Mouse (Mus musculus) midbrain, embryonic 16.5 days (tissue): ENCODE results near the gene Dnajb2. TPM values are rescaled to one million over a fixed set of nuclear protein-coding genes. Genes with fewer than 3 reads are reported as not detected.

Source experiments
- ATAC-seq: fragments of 200-750 bp; cut with Nextera tagmentation; 2 replicates; pipeline ENCODE4 v1.8.0; 2017; ENCODE audit warnings: moderate TSS enrichment
- H3K27ac ChIP-seq: fragments of 300-500 bp; sonication (generic); 2 replicates; pipeline ENCODE4 v1.5.1; 2014; ENCODE audit warnings: mild to moderate bottlenecking, low read length, mixed read lengths
- H3K27me3 ChIP-seq: fragments of 300-500 bp; sonication (generic); 2 replicates; pipeline ENCODE4 v1.6.1; 2014; ENCODE audit warnings: low read depth, low read length, mixed read lengths; ENCODE audit not compliant: control insufficient read depth, insufficient read depth
- H3K36me3 ChIP-seq: fragments of 300-500 bp; sonication (generic); 2 replicates; pipeline ENCODE4 v1.6.1; 2014; ENCODE audit warnings: mild to moderate bottlenecking, low read length, moderate library complexity, mixed read lengths; ENCODE audit not compliant: control insufficient read depth, insufficient read depth
- H3K4me1 ChIP-seq: fragments of 300-500 bp; sonication (generic); 2 replicates; pipeline ENCODE4 v1.6.1; 2014; ENCODE audit warnings: mild to moderate bottlenecking, low read length, mixed read lengths; ENCODE audit not compliant: control insufficient read depth, insufficient read depth
- H3K4me2 ChIP-seq: fragments of 300-500 bp; sonication (generic); 2 replicates; pipeline ENCODE4 v1.6.1; 2014; ENCODE audit warnings: mild to moderate bottlenecking, low read length, mixed read lengths
- H3K4me3 ChIP-seq: fragments of 300-500 bp; sonication (generic); 2 replicates; pipeline ENCODE4 v1.5.1; 2014; ENCODE audit warnings: low read depth, mild to moderate bottlenecking, low read length, moderate library complexity, mixed read lengths
- H3K9ac ChIP-seq: fragments of 300-500 bp; sonication (generic); 2 replicates; pipeline ENCODE4 v1.6.1; 2014; ENCODE audit warnings: low read depth, low read length, mixed read lengths
- H3K9me3 ChIP-seq: fragments of 300-500 bp; sonication (generic); replicated peaks from 2 replicates; pipeline ENCODE4 v1.6.1; 2014; ENCODE audit warnings: mild to moderate bottlenecking, low read length, mixed read lengths; ENCODE audit not compliant: control insufficient read depth, poor library complexity, severe bottlenecking
- WGBS: fragments of 180-500 bp; shearing (Covaris S2); extraction: QIAGEN DNeasy Blood & Tissue Kit; methylation state at CpG from one replicate; pipeline ENCODE4 v1.1.7; 2014; 5-methylcytosine and 5-hydroxymethylcytosine counted together
- polyA plus RNA-seq: library from polyadenylated mRNA; unstranded; fragments of >200 nt; fragmentation: Nextera tagmentation; extraction: Ambion mirVana; gene quantifications from 2 replicates; pipeline ENCODE4 v1.2.1, GENCODE M21; 2015

Dnajb2 gene
- polyA plus RNA-seq, result 79.4 and 84.3 TPM in 2 replicates

DNA sequence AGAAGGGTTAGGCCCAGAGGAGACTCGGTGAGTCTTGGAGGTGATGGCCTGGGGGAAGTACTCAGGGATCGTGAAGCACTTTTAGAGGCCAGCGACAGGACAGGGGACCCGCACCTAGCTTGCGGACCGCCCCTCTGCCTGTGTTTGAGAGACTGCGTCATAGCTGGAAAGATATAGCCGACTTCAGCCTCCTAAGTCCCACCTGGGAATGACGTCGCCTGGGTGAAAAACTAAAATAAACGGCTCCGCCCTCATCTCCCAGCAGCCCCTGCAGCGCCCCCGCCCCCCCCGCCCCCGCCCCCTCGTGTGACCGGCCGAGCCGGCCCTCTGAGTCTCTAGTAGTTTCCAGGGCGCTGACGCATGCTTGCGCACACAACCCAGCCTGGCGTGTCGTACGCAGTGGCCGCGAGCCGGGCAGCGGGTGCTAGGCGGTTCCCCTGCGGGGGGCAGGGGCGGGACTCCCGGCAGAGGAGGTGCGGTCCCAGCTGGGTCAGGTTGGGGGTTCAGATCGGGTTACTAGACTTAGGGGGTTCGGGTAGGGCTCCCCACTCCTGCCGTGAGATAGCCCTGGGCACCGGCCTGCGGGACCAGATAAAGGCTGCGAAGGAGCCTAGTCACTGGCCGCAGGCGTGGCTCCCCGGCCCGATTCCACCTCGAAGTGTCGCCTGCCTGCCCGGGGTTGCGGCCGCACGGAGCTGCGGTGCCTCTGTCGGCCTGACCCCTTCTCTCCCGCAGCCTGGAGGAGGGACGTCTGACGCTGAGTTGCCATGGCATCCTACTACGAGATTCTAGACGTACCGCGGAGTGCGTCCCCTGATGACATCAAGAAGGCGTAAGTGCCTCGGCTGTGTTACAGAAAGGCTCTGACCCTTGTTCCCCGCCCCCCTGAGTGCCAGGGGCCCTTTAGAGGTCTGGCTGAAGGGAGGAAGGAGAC lies at the start of gene Dnajb2:
TSS of gene Dnajb2 (plus strand) at position 290 of the 934 bp plus-strand sequence.
- H3K27me3 ChIP-seq, result no peaks in the 10 kb centered on the region
- ATAC-seq, result peak; percentile 88

DNA sequence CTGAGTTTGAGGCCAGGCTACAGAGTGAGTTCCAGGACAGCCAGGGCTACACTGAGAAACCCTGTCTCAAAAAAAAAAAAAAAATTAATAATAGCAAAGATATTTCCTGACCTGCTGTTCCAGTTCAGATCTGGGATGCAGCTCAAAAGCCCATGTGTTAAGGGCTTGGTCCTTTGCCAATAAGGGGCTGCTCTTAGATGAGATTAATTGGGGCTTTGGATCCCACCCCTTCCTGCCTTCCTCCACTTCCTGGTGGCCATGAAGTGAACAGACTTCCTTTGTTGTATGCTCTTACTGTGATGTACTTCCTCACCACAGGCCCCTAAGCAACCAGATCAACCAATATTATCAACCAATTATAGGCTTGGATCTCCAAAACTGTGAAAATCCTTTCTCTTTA lies 49.1 kb upstream of the Dnajb2 start:
- no peak overlapping the region for H3K27ac ChIP-seq
- H3K4me2 ChIP-seq, result no peak overlapping the region
- H3K36me3 ChIP-seq, result peaks cover 44% of the 10 kb centered on the region
- ATAC-seq, result no peak
- H3K27me3 ChIP-seq, result no peaks in the 10 kb centered on the region
- peaks cover 14% of the 10 kb centered on the region for H3K4me1 ChIP-seq
- H3K4me3 ChIP-seq, result no peak overlapping the region
- H3K9me3 ChIP-seq, result no peaks in the 10 kb centered on the region
- no peak overlapping the region for H3K9ac ChIP-seq

More for the DNA sequence above, at the start of gene Dnajb2:
- H3K36me3 ChIP-seq, result no peaks in the 10 kb centered on the region
- H3K27ac ChIP-seq, result peak within 1 kb of the TSS; percentile 90
- under 1% methylated on average over 63 of the region's 64 CpGs for WGBS
- peak within 1 kb of the TSS; percentile 65 for H3K4me2 ChIP-seq
- no peaks in the 10 kb centered on the region for H3K9me3 ChIP-seq
- peak within 1 kb of the TSS; percentile 93 for H3K9ac ChIP-seq
- H3K4me3 ChIP-seq, result peak within 1 kb of the TSS; percentile 72
- H3K4me1 ChIP-seq, result peaks cover 8% of the 10 kb centered on the region

DNA sequence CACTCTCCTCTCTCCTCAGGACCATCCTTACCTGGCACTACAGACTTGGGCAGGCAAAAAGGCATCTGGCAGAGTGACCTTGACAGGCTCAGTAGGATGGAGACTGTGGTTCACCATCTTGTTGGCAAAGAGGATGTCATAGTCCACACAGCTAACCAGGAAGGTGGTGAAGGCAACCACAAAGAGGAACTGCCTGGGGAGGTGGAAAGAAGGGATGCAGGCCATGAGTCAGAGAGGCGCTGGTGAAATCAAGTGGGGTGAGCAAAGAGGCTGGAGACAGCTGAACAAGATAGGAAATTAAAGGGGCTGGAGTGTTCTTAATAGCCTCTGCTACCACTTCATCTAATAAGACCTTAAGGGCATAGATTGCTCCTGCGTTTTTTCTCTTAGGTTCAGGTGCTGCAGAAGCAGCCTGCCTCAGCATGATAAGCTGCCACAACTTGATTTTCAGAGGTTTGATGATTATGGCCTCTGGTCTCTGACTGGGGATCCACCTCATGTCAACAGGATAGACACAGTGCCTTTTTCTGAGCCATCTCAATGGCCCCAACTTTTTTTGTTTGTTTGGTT lies 48.2 kb upstream of the Dnajb2 start:
- ATAC-seq, result no peak
- Histone ChIP-seq H3K27me3 (no peaks in the 10 kb centered on the region), H3K4me1 (peaks cover 18% of the 10 kb centered on the region), H3K4me3 (no peak overlapping the region), H3K4me2 (no peak overlapping the region), H3K9ac (no peak overlapping the region), H3K36me3 (peaks cover 37% of the 10 kb centered on the region), H3K9me3 (no peaks in the 10 kb centered on the region), H3K27ac (no peak overlapping the region)
- WGBS, result 84% methylated on average over 2 of the region's 2 CpGs

DNA sequence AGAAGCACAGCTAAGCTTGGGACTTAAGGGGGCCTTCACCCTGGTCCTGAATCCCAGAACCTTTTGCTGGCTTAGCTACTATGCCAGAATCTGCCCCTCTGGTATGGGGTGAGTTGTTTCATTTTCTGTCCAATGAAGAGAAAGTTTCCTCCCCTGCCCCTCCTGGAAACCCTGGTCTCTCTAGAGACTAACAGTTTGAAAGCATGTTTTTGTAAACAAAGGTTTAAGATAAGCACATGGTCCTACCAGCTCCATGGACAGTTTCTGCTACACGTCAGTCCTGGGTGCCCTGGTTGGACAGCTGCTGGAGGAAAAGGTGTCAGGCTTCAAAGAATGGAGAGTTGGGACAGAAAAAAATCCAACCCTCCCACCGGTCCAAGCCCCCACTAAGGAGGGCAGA lies 45.6 kb upstream of the Dnajb2 start:
- ATAC-seq, result no peak
- H3K4me2 ChIP-seq, result peak overlapping the region; percentile 81
- peaks cover 24% of the 10 kb centered on the region for H3K4me1 ChIP-seq
- H3K36me3 ChIP-seq, result peaks cover 23% of the 10 kb centered on the region
- H3K9me3 ChIP-seq, result no peaks in the 10 kb centered on the region
- no peaks in the 10 kb centered on the region for H3K27me3 ChIP-seq
- H3K9ac ChIP-seq, result peak overlapping the region; percentile 90; the same call in 1 of the 2 replicates
- WGBS, result 79% methylated on average over 2 of the region's 2 CpGs
- no peak overlapping the region for H3K27ac ChIP-seq
- H3K4me3 ChIP-seq, result no peak overlapping the region

DNA sequence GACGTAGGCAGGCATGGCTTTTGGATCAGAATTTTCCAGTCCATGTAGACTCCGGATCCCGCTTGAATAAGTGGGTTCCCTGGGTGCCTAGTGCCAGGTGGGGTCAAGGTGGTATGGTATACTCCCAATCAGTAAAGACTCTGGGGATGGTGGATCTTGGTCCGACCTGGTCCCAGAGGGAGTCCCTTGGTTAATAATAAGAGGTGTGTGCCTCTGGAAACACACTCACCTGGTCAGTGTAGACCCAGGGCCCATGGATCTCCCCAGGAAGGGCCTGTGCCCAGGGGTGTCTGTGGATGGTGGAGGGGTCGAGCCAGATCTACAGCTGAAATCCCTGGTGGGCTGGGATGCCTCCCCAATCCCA lies 45.0 kb upstream of the Dnajb2 start:
- peak overlapping the region; percentile 90 for H3K9ac ChIP-seq
- H3K36me3 ChIP-seq, result peaks cover 22% of the 10 kb centered on the region
- H3K27ac ChIP-seq, result peak overlapping the region; percentile 98
- no peak for ATAC-seq
- peaks cover 24% of the 10 kb centered on the region for H3K4me1 ChIP-seq
- H3K4me3 ChIP-seq, result peak overlapping the region; percentile 78
- H3K27me3 ChIP-seq, result no peaks in the 10 kb centered on the region
- no peaks in the 10 kb centered on the region for H3K9me3 ChIP-seq
- 38% methylated on average over 5 of the region's 5 CpGs for WGBS
- H3K4me2 ChIP-seq, result peak overlapping the region; percentile 81

DNA sequence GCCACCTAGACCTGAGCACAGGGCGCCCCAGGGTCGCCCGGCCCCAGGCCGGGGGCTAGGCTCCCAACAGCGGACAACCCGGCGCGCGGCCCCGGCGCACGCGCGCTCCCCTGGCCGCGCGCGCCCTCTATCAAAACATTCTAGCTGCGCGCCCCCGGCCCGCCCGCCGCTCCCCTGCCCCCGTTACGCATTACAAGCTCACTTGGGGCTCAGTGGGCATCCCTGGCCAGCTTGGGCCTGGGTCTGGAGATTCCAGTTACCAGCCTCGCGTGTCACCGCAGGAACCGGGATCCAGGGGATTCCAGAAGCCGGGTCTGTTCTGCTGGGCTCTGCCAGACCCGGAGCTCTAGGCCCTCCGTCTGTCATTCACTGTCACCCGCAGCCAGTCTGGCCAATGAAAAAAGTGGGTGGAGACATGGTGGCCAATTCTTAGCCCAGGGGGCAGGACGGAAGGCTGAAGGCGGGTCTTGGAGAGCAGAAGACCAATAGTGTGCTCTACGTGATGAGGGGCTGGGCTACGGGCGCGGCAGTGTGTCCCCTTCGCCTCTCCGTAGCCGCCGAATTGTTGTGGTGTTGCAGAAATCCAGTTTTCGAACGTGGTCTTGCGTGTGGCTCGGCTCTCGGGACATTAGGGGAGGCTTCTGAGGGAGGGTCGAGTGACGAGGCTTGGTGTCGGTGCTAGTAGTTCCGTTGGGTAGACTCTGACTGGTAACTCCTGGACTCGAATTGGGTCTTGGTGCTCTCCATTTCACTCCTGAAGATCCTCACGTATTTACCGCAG lies 44.4 kb upstream of the Dnajb2 start, which contains the start of the genes Ankzf1 and Atg9a:
TSS of gene Ankzf1 (plus strand) at position 530 of the 781 bp plus-strand sequence.
TSS of gene Atg9a (minus strand) at position 575 of the 781 bp plus-strand sequence.
- WGBS, result under 1% methylated on average over 56 of the region's 56 CpGs
- Histone ChIP-seq H3K27ac (peak within 1 kb of the TSS; percentile 98), H3K4me3 (peak within 1 kb of the TSS; percentile 78), H3K27me3 (no peaks in the 10 kb centered on the region), H3K4me2 (peak within 1 kb of the TSS; percentile 99), H3K9me3 (no peaks in the 10 kb centered on the region), H3K36me3 (peaks cover 26% of the 10 kb centered on the region), H3K9ac (peak within 1 kb of the TSS; percentile 90), H3K4me1 (peaks cover 24% of the 10 kb centered on the region)
- peak; percentile 99 for ATAC-seq

DNA sequence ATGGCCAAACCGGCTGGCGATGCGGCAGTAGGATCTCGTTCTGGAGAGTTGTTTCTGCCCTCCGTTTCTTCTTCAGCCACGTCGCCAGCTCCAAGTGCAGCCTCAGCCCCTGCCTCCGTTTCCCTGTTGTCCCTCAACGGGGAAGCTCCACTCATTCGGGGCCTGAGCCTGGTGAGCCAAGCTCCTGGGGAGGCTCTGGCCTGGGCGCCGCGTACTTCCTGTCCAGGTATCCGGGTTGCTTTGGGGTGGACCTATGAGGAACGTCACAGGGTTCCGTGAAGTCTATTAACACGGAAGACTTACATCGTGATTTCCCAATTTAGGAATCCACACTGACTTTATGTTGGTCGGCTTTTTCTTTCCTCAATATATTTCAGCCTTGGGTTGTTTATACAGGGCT lies 43.8 kb upstream of the Dnajb2 start:
- Histone ChIP-seq H3K4me3 (peak overlapping the region; percentile 78), H3K27ac (peak overlapping the region; percentile 98), H3K36me3 (peaks cover 26% of the 10 kb centered on the region), H3K9me3 (no peaks in the 10 kb centered on the region), H3K9ac (peak overlapping the region; percentile 90), H3K4me1 (peaks cover 24% of the 10 kb centered on the region), H3K27me3 (no peaks in the 10 kb centered on the region), H3K4me2 (peak overlapping the region; percentile 99)
- ATAC-seq, result peak; percentile 15
- under 1% methylated on average over 19 of the region's 19 CpGs for whole genome bisulfite sequencing

DNA sequence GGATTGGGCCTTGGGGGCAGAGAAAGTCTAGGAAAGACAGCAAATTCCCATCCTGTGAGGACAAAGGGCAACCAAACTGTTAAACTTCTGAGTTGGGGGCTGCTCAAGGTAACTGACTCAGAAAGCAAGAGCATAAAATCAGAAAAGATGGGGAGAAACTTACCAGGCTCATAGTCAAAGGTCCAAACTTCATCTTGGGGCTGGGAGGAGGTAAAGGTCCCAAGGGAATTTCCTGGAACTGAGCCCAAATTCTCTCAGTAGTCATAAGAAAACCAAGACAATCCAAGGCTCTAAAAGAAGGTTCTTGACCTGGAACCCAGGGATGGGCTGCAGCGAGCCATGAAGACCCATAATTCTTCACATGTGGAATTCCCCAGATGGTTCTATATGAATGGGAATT lies 35.0 kb upstream of the Dnajb2 start:
- H3K9me3 ChIP-seq, result no peaks in the 10 kb centered on the region
- no peaks in the 10 kb centered on the region for H3K27me3 ChIP-seq
- WGBS, result 93% methylated on average over 1 of the region's 1 CpGs

More for the DNA sequence above, 35.0 kb upstream of the Dnajb2 start:
- Histone ChIP-seq H3K4me3 (no peak overlapping the region), H3K36me3 (peaks cover 23% of the 10 kb centered on the region), H3K4me2 (no peak overlapping the region), H3K9ac (no peak overlapping the region), H3K4me1 (no peaks in the 10 kb centered on the region), H3K27ac (no peak overlapping the region)
- no peak for ATAC-seq
